Mouse (Mus musculus): Measurements from ENCODE around the gene Tmc8.
A peak's percentile ranks its signal among the peaks of the same experiment; 100 is the strongest.

DNA sequence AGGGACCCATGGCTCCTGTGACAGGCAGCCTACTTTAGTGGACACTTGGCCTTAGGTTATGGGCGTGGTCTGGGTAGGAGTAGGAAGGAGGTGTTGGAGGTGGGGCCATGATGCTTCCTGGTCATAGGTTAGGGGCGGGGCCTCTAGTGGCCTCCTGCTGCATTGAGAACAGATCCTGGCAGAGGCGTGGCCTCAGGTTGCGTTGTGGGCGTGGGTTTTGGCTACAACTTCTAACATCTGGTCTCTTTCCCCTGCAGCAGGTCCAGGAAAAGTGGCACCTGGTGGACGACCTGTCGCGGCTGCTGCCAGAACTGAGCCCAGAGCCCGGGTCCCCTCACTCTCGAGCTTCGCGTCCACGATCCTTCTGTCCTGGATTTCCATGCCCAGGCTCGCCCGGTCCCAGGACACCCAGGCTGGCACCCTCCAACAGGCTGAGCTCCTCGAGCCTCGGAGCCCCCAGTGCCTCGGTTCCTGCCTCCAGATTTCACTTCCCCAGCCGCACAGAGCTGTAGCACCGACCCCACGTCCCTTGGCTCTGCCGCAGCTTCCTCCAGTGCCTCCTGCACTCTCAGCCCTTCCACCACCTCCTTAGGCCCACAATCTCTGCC lies 10.5 kb downstream of the Tmc8 start:
- TF ChIP-seq CTCF (IDR thresholded peaks at IDR 0.05; ENCODE audit: low read depth, low read length) (no peak), POLR2A (IDR thresholded peaks at IDR 0.05; ENCODE audit: insufficient read depth, low read length) (no peak), EP300 (IDR thresholded peaks at IDR 0.05; ENCODE audit: insufficient read depth, low read depth, low read length) (peak; percentile 42; the same call in 1 of the 2 replicates)

Measured in ES-Bruce4 (cell line).